Mouse (Mus musculus) Patski (cell line): ENCODE results near the gene Pan2. TPM values are rescaled to one million over a fixed set of nuclear protein-coding genes. Genes with fewer than 3 reads are reported as not detected.
"Not testable (repeated sequence)": the region's sequence is repeated elsewhere in the genome, so short reads cannot be mapped to it uniquely, and the experiment has no call there.

Experiments used
- ATAC-seq: fragments of 100-300 bp; one replicate; pipeline ENCODE4 v1.8.0; 2021
- CTCF ChIA-PET: fragments of 350-600 bp; sonication (Branson Sonifier 250); formaldehyde crosslinking; loops from one replicate; lab custom pipeline; 2022; ENCODE audit warnings: inconsistent platforms; lab: Charles Lee
- POLR2A ChIA-PET: fragments of 350-600 bp; sonication (Branson Sonifier 250); formaldehyde crosslinking; loops from one replicate; lab custom pipeline; 2022; ENCODE audit warnings: antibody characterized with exemption, inconsistent platforms; lab: Charles Lee
- DNase-seq: peaks from one replicate; pipeline ENCODE4 v3.0.0-alpha.2; 2011; ENCODE audit warnings: low read depth, low spot score
- H3K27me3 ChIP-seq: fragments of 371-371 bp; one replicate; pipeline ENCODE4 v1.5.1; 2021
- CTCF ChIP-seq: fragments of 100-300 bp; IDR thresholded peaks from one replicate; pipeline ENCODE4 v1.5.1; 2021
- in situ Hi-C: fragments of 300-500 bp; cut with MboI; formaldehyde crosslinking; loops from 3 replicates; pipeline ENCODE4 v1.11.1; 2018; ENCODE audit warnings: low pct_unique_long_range_greater_than_20kb, mixed read lengths
- polyA plus RNA-seq: library from polyadenylated mRNA; unstranded; gene quantifications from one replicate; pipeline ENCODE4 v1.2.3, GENCODE M21; 2021

Pan2 gene
- polyA plus RNA-seq, 1 experiment from 2014 or later = 20.3 TPM

GRCm38 (mm10) chr10:128327610-128328009 lies 24.5 kb downstream of the Pan2 start:
- no peaks in the 10 kb centered on the region for H3K27me3 ChIP-seq
- ChIA-PET POLR2A (no interaction called here), CTCF (interaction anchor here (0.7 to 6.4 kb wide), 4 partner anchors 8 to 33 kb away, joined by 3 to 42 read pairs (median 3); partner anchors contain the start of gene Cs)
- in situ Hi-C loops = no loop called here
- TF ChIP-seq CTCF = no peak
- ATAC-seq = no peak
- no peak for DNase-seq

- CTCF ChIA-PET = interaction anchor here (0.8 to 4.0 kb wide), 2 partner anchors 17 to 27 kb away, joined by 3 to 56 read pairs; no protein-coding TSS in a partner anchor
- ATAC-seq, in situ Hi-C loops, DNase-seq, H3K27me3 ChIP-seq: not testable (repeated sequence)
- POLR2A ChIA-PET = interaction anchor here (0.9 kb wide), 1 partner anchor 10 kb away, joined by 3 read pairs; no protein-coding TSS in a partner anchor
Observed at GRCm38 (mm10) chr10:128332358-128333249, 29.5 kb downstream of the Pan2 start.

GRCm38 (mm10) chr10:128335582-128335981 lies 32.4 kb downstream of the Pan2 start:
- H3K27me3 ChIP-seq = no peaks in the 10 kb centered on the region
- TF ChIP-seq CTCF = peak; percentile 80
- DNase-seq = no peak
- ATAC-seq = no peak
- CTCF ChIA-PET = interaction anchor here (1.0 to 5.7 kb wide), 13 partner anchors 9 to 211 kb away, joined by 3 to 56 read pairs (median 3); partner anchors contain the start of gene Cnpy2
- in situ Hi-C loops = loop anchor here (5.0 kb wide), 1 partner anchor 122 kb away; the partner anchor contains the start of gene Smarcc2
- POLR2A ChIA-PET = interaction anchor here (0.6 to 4.0 kb wide), 5 partner anchors 9 to 75 kb away, joined by 3 to 19 read pairs (median 3); partner anchors contain the start of genes Cnpy2 and Nabp2

GRCm38 (mm10) chr10:128336195-128336594 lies 33.1 kb downstream of the Pan2 start:
- ChIA-PET POLR2A (interaction anchor here (0.6 to 4.0 kb wide), 4 partner anchors 10 to 75 kb away, joined by 3 to 19 read pairs (median 4); partner anchors contain the start of genes Cnpy2 and Nabp2), CTCF (interaction anchor here (1.1 to 5.7 kb wide), 9 partner anchors 9 to 211 kb away, joined by 3 to 56 read pairs (median 4); partner anchors contain the start of gene Cnpy2)
- no peaks in the 10 kb centered on the region for H3K27me3 ChIP-seq
- ATAC-seq (no peak), DNase-seq (no peak)
- no peak for TF ChIP-seq CTCF
- in situ Hi-C loops = loop anchor here (5.0 kb wide), 1 partner anchor 121 kb away; the partner anchor contains the start of gene Smarcc2

DNA sequence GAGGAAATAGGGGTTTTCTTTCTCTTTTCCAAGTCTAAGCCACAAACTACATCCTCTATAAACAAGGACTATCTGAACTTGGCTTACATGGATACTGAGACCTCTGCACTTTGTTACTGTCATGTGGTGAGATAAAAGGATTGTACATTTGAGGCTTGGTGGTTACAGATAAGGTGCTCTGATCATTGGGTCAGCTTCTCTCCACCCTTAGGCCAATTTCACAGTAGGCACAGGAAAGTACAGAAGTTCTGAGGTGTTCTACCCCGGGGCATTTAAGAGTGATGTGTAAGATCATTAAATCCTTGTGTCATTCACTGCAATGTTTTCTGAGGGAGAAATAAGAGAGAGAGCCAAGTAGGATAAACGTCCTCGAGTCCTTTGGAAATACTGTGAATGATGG lies 33.5 kb downstream of the Pan2 start:
- H3K27me3 ChIP-seq = no peaks in the 10 kb centered on the region
- no peak for TF ChIP-seq CTCF
- POLR2A ChIA-PET = interaction anchor here (0.7 to 4.0 kb wide), 3 partner anchors 13 to 124 kb away, joined by 3 to 19 read pairs (median 4); partner anchors contain the start of genes Cnpy2 and Nabp2
- in situ Hi-C loops = loop anchor here (5.0 kb wide), 1 partner anchor 121 kb away; the partner anchor contains the start of gene Smarcc2
- ATAC-seq = no peak
- CTCF ChIA-PET = interaction anchor here (1.1 to 5.7 kb wide), 8 partner anchors 8 to 210 kb away, joined by 3 to 56 read pairs (median 4); partner anchors contain the start of gene Cnpy2
- DNase-seq = no peak

GRCm38 (mm10) chr10:128337306-128338181 lies 34.4 kb downstream of the Pan2 start, which contains the start of gene Cs:
Cs (plus strand) TSS chr10:128337734.
- in situ Hi-C loops = loop anchor here (5.0 kb wide), 1 partner anchor 120 kb away; the partner anchor contains the start of gene Smarcc2
- no peaks in the 10 kb centered on the region for H3K27me3 ChIP-seq
- TF ChIP-seq CTCF = no peak
- ChIA-PET CTCF (interaction anchor here (1.4 to 5.7 kb wide), 3 partner anchors 13 to 209 kb away, joined by 3 to 42 read pairs (median 3); partner anchors contain the start of gene Cnpy2), POLR2A (interaction anchor here (0.7 to 4.0 kb wide), 5 partner anchors 14 to 123 kb away, joined by 3 to 19 read pairs (median 8); partner anchors contain the start of genes Ankrd52, Cnpy2 and Coq10a)
- ATAC-seq (peak; percentile 86), DNase-seq (peak; percentile 84)

DNA sequence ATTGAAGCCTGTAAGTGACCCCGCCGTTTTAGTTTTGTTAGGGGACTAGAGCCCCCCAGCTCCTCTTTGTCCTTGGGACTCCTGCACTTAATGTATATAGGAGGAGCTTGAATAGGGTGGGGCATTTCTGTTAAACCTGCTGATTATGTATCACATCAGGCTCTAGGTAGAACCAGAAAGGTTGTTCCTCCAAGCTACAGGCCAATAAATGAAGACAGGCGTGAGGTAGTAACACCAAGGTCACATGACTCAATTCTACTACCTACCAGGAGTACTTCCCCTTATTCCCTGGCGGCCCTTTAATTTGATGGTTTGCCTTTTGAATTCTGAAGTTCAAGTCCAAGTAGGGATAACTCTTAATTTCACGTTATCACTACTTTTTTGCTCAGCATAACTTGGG lies 35.3 kb downstream of the Pan2 start:
- no peak for TF ChIP-seq CTCF
- ATAC-seq (no peak), DNase-seq (no peak)
- POLR2A ChIA-PET = interaction anchor here (1.5 to 4.0 kb wide), 4 partner anchors 15 to 38 kb away, joined by 5 to 19 read pairs (median 8); partner anchors contain the start of genes Ankrd52, Cnpy2 and Coq10a
- CTCF ChIA-PET = interaction anchor here (1.0 to 5.7 kb wide), 3 partner anchors 13 to 21 kb away, joined by 3 to 42 read pairs (median 4); partner anchors contain the start of gene Cnpy2
- no peaks in the 10 kb centered on the region for H3K27me3 ChIP-seq
- in situ Hi-C loops = loop anchor here (5.0 kb wide), 1 partner anchor 119 kb away; the partner anchor contains the start of gene Smarcc2

GRCm38 (mm10) chr10:128338948-128339347 lies 35.8 kb downstream of the Pan2 start:
- POLR2A ChIA-PET = interaction anchor here (1.9 to 4.0 kb wide), 3 partner anchors 16 to 30 kb away, joined by 8 to 19 read pairs (median 9); partner anchors contain the start of genes Cnpy2 and Coq10a
- ATAC-seq (no peak), DNase-seq (no peak)
- in situ Hi-C loops = loop anchor here (5.0 kb wide), 1 partner anchor 118 kb away; the partner anchor contains the start of gene Smarcc2
- CTCF ChIA-PET = interaction anchor here (1.0 to 5.7 kb wide), 2 partner anchors 14 to 20 kb away, joined by 4 to 42 read pairs; partner anchors contain the start of gene Cnpy2
- H3K27me3 ChIP-seq = no peaks in the 10 kb centered on the region
- no peak for TF ChIP-seq CTCF
